Mouse (Mus musculus): Measurements from ENCODE around the gene Ccl8.

The Ccl8 gene

DNA sequence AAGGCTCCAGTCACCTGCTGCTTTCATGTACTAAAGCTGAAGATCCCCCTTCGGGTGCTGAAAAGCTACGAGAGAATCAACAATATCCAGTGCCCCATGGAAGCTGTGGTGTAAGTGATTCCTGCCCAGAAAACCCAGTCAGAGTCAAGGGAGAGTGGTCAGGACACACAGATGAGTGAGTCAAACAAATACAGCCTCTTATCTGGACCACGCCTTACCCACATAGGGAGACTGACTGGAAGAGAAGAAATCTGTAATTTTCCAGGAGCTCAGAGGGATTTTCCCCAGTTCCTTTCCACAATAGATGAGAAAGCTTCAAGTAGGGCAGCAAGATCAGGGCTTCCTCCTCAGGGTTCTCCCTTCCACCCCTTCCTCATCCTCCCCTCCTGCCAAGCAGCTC is 1.1 kb downstream of the Ccl8 start:
- no peak for TF ChIP-seq GATA4 (IDR thresholded peaks at IDR 0.05; ENCODE audit: insufficient replicate concordance, low read length)

DNA sequence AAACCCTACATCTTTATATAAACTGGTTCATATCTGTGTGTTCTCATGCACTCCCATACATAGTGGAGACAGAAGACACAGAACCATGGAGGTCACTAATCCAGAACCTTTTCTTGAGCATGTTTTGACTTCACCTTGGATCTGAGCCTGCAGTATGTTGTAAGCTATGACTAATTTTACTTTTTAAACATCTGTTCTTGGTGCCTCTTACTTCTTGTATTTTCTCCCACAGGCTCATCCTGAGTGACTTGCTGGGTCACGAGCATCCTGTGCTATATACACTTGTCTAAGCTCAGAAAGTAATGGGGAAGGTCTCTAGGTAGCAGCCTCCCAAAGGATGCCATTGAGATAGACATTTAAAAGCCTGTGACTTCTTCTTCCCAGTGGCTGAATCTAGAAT is 18.0 kb downstream of the Ccl8 start:
- TF ChIP-seq GATA4 (IDR thresholded peaks at IDR 0.05; ENCODE audit: insufficient replicate concordance, low read length) = no peak

DNA sequence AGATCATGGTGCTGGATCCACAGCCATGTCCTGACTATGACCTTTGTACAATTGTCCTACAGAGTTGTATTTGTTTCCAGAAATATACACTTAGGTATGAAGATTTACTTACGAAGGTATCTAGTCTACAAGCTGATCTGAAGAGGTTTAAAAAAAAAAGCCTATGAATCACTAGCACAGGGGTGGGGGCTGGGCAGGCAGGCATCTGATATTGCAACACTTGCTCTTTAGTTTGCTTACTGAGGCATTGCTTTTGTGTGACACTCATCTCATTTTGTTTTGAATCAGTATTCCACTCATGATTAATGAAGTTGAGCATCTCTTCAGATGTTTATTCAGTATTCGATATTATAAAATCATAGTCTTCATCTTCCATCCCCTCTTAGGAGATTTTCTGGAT is 21.2 kb downstream of the Ccl8 start:
- no peak for TF ChIP-seq GATA4 (IDR thresholded peaks at IDR 0.05; ENCODE audit: insufficient replicate concordance, low read length)

DNA sequence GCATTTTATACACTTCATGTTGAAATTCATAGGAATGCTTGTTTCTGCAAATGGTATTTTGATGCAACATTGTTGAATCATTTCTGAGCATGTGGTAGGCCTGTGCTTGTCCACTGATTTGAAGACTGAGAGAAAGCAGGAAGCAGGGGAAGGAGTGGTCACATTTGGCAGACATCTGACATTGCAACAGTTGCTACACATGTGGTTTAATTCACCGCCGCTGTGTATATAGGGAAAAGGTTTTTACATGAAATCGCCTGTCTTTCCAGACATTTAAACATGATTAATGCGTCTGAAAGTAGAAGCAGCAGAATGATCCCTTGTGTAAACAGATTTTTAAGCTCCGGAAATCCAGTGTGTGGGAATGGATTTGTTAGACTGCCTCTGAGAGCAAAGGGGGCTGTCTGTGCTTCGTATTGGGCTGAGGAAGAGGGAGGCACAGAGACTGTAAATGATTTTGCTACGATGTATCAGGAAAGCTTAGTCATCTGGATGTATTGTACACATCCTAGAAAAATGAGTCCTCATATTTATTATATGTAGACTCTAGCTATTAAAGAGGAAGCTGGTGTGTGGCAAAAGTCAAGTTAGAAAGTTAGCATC is 24.6 kb downstream of the Ccl8 start:
- no peak for TF ChIP-seq GATA4 (IDR thresholded peaks at IDR 0.05; ENCODE audit: insufficient replicate concordance, low read length)

DNA sequence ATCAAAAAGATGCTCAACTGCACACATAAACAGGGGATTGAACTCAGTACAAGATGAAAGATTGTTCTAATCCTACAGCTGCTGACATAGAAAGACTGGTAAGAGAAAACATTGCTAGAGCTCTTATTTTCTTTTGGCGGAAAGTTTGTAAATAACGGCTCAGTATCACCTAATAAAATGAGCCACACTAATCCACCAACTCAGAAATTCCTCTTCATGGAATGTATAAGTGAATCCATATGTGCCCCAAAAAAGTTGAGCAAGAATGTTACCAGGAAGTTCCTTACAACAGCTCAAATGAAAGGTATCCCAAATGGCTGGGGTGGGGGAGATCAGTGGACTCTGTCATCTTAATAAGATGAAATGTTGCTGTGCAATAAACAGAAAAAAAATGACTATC is 44.1 kb downstream of the Ccl8 start:
- no peak for TF ChIP-seq GATA4 (IDR thresholded peaks at IDR 0.05; ENCODE audit: insufficient replicate concordance, low read length)

DNA sequence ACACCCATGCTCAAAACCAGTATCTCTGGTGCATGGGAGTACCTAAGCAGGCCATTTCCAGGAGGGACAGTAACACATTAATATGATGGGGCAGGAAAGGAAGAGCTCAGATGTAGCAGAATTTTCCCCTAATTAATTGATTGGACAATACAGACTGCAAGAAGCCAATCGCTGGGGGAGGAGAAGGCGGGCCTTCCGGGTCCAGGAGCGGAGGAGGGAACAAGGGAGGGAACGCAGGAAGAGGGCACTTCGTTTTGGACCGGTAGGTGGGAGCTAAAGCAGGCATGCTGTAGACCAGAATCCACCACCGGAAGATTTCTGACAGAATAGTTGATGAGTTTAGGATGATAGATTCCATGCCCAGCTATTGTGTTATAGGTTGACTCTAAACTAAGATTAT is 48.3 kb downstream of the Ccl8 start:
- TF ChIP-seq GATA4 (IDR thresholded peaks at IDR 0.05; ENCODE audit: insufficient replicate concordance, low read length) = no peak

All from liver, adult (tissue).